Mouse (Mus musculus) ovary, postnatal 36 days (tissue): ENCODE results near the gene Gramd4.

Experiments
- DNase-seq: peaks from one replicate; pipeline ENCODE4 v3.0.0; 2022; ENCODE audit warnings: low spot score, mixed read lengths

Gene Gramd4

GRCm38 (mm10) chr15:86071166-86071565, 13.7 kb downstream of the Gramd4 start:
- no peak for DNase-seq

- DNase-seq: no peak
Measured at GRCm38 (mm10) chr15:86074171-86074937, 16.9 kb downstream of the Gramd4 start.

- DNase-seq: no peak
Measured at GRCm38 (mm10) chr15:86075305-86076047, 18.0 kb downstream of the Gramd4 start.

GRCm38 (mm10) chr15:86076048-86076315, 18.5 kb downstream of the Gramd4 start:
- no peak for DNase-seq

- DNase-seq: no peak
Measured at GRCm38 (mm10) chr15:86076378-86076777, 18.9 kb downstream of the Gramd4 start.

- DNase-seq: no peak
Measured at GRCm38 (mm10) chr15:86077934-86078333, 20.4 kb downstream of the Gramd4 start.

GRCm38 (mm10) chr15:86078481-86079216, 21.2 kb downstream of the Gramd4 start:
- no peak for DNase-seq

- DNase-seq: no peak
Measured at GRCm38 (mm10) chr15:86079467-86079866, 22.0 kb downstream of the Gramd4 start.

- DNase-seq: no peak
Measured at GRCm38 (mm10) chr15:86079876-86080275, 22.4 kb downstream of the Gramd4 start.

GRCm38 (mm10) chr15:86080408-86080807, 22.9 kb downstream of the Gramd4 start:
- no peak for DNase-seq

GRCm38 (mm10) chr15:86081654-86082053, 24.2 kb downstream of the Gramd4 start:
- no peak for DNase-seq

- DNase-seq: no peak
Measured at GRCm38 (mm10) chr15:86082551-86082961, 25.1 kb downstream of the Gramd4 start.

GRCm38 (mm10) chr15:86083261-86083741, 25.8 kb downstream of the Gramd4 start:
- DNase-seq: no peak

- peak; percentile 77 for DNase-seq
Measured at GRCm38 (mm10) chr15:86085301-86086225, 28.1 kb downstream of the Gramd4 start.

- peak; percentile 38 for DNase-seq
Measured at GRCm38 (mm10) chr15:86086291-86086706, 28.8 kb downstream of the Gramd4 start.

- DNase-seq: no peak
Measured at GRCm38 (mm10) chr15:86087591-86088149, 30.2 kb downstream of the Gramd4 start.

GRCm38 (mm10) chr15:86088266-86088790, 30.8 kb downstream of the Gramd4 start:
- no peak for DNase-seq

GRCm38 (mm10) chr15:86089091-86089744, 31.7 kb downstream of the Gramd4 start:
- DNase-seq: no peak

GRCm38 (mm10) chr15:86089991-86090529, 32.6 kb downstream of the Gramd4 start:
- peak; percentile 74 for DNase-seq

GRCm38 (mm10) chr15:86090578-86090977, 33.1 kb downstream of the Gramd4 start:
- no peak for DNase-seq
